Mouse (Mus musculus): ENCODE results near the gene Pla2g15. TPM values are rescaled to one million over a fixed set of nuclear protein-coding genes. Genes with fewer than 3 reads are reported as not detected.
"Not testable (repeated sequence)": the region's sequence is repeated elsewhere in the genome, so short reads cannot be mapped to it uniquely, and the experiment has no call there.

Pla2g15 gene
- polyA plus RNA-seq, 1 experiment = 13.1 TPM

DNA sequence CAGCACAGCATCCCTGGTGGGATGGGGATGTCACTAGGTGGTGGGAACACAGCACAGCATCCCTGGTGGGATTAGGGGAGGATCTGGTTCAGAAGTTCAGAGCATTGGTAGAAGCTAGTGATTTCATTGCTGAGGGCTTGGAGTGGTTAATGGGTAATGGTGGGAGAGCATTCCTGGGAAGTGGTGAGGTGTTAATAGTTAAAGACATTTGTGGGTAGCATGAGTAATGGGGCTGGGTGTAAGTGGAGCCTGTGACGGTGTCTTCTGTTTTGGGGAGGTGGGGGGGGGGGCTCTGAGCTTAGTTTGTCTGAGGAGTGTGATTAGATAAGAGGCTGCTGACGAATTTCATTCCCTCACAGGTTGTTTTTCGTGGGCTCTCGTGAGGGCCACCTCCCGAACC, 43.9 kb downstream of the Pla2g15 start:
- H3K4me1 ChIP-seq (ENCODE audit: control insufficient read depth, insufficient read depth, low read length) = no peaks in the 10 kb centered on the region
- no peak overlapping the region for H3K4me3 ChIP-seq (replicated peaks; ENCODE audit: insufficient read depth, low read depth, low read length)
- DNase-seq = no peak
- TF ChIP-seq POLR2A (IDR thresholded peaks at IDR 0.05; ENCODE audit: borderline replicate concordance, insufficient read depth, low read length) (no peak), CTCF (IDR thresholded peaks at IDR 0.05; ENCODE audit: borderline replicate concordance, insufficient read depth, low read depth, low read length) (no peak)
- no peaks in the 10 kb centered on the region for H3K27me3 ChIP-seq (ENCODE audit: control insufficient read depth, insufficient read depth, low read length)
- 90% methylated on average over 5 of the region's 5 CpGs for WGBS
- no peak overlapping the region for H3K27ac ChIP-seq (ENCODE audit: insufficient read depth, low read length)

- Histone ChIP-seq H3K27ac (ENCODE audit: insufficient read depth, low read length) (no peak overlapping the region), H3K4me3 (replicated peaks; ENCODE audit: insufficient read depth, low read depth, low read length) (no peak overlapping the region), H3K27me3 (ENCODE audit: control insufficient read depth, insufficient read depth, low read length) (no peaks in the 10 kb centered on the region), H3K4me1 (ENCODE audit: control insufficient read depth, insufficient read depth, low read length) (no peaks in the 10 kb centered on the region)
- no peak for DNase-seq
- TF ChIP-seq CTCF (IDR thresholded peaks at IDR 0.05; ENCODE audit: borderline replicate concordance, insufficient read depth, low read depth, low read length) (peak; percentile 42; the same call in 1 of the 2 replicates), POLR2A (IDR thresholded peaks at IDR 0.05; ENCODE audit: borderline replicate concordance, insufficient read depth, low read length) (no peak)
- WGBS = 13% methylated on average over 1 of the region's 1 CpGs
These were observed 48.5 kb downstream of the Pla2g15 start for GRCm38 (mm10) chr8:106198741-106199140.

DNA sequence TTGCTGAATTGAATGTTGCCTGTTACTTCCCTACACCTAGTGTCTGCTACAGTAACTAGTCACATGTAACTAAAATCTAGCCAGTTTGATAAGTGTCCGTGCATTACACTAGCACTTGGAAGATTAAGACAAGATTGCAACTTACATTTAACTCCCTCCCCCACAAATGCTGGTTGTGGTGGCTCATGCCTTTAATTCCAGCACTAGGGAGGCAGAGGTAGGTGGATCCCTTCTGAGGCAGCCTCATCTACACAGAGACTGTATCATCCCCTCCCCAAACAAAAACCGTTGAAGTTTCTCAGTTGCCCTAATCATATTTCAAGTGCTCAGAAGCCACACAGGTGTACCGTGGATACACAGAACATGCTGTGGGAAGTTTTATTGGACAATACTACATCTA, 49.4 kb downstream of the Pla2g15 start:
- H3K4me1 ChIP-seq (ENCODE audit: control insufficient read depth, insufficient read depth, low read length); H3K4me3 ChIP-seq (replicated peaks; ENCODE audit: insufficient read depth, low read depth, low read length); DNase-seq; H3K27me3 ChIP-seq (ENCODE audit: control insufficient read depth, insufficient read depth, low read length); H3K27ac ChIP-seq (ENCODE audit: insufficient read depth, low read length): not testable (repeated sequence)
- WGBS = 87% methylated on average over 3 of the region's 3 CpGs

- Histone ChIP-seq H3K27ac (ENCODE audit: insufficient read depth, low read length) (peak overlapping the region; percentile 49), H3K4me1 (ENCODE audit: control insufficient read depth, insufficient read depth, low read length) (no peaks in the 10 kb centered on the region), H3K4me3 (replicated peaks; ENCODE audit: insufficient read depth, low read depth, low read length) (peak overlapping the region; percentile 68), H3K27me3 (ENCODE audit: control insufficient read depth, insufficient read depth, low read length) (no peaks in the 10 kb centered on the region)
- whole genome bisulfite sequencing = under 1% methylated on average over 35 of the region's 35 CpGs
- no peak for TF ChIP-seq POLR2A (IDR thresholded peaks at IDR 0.05; ENCODE audit: borderline replicate concordance, insufficient read depth, low read length)
- TF ChIP-seq CTCF (IDR thresholded peaks at IDR 0.05; ENCODE audit: borderline replicate concordance, insufficient read depth, low read depth, low read length) = no peak
- peak in 1 of 2 experiments; percentile 51 for DNase-seq
These were observed 60.0 kb downstream of the Pla2g15 start for GRCm38 (mm10) chr8:106210035-106210731.

DNA sequence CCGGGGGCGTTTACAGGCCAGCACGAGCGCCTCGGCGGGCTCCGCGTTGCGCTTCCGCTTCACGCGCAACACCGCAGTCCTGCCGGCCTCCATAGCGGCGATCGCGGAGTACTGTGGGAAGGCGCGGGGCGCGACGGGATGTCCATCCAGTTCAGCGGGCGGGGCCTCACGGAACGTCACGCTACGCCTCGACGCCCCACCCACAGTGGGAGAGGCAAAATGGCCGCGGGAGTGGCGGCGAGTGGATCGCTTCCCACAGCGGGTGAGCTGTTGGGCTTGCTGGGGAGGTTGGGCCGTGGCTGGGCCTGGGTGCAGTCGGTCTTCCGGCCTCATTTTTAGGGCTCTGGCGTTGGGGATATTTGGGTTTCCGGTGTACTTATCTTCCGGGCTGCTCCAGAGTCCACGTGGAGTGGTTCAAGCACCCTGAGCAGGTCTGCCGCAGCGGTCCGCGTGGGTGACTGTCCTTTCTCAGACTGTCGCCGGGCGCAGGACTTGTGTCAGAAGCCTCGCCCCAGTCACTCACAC, 60.7 kb downstream of the Pla2g15 start, which contains the start of the genes Slc7a6os and Prmt7:
Gene Slc7a6os, minus strand, starts transcription at position 115 of the 525 bp plus-strand sequence.
Gene Prmt7, plus strand, starts transcription at position 116 of the 525 bp plus-strand sequence.
- Histone ChIP-seq H3K4me1 (ENCODE audit: control insufficient read depth, insufficient read depth, low read length) (no peaks in the 10 kb centered on the region), H3K4me3 (replicated peaks; ENCODE audit: insufficient read depth, low read depth, low read length) (peak within 1 kb of the TSS; percentile 68), H3K27ac (ENCODE audit: insufficient read depth, low read length) (peak within 1 kb of the TSS; percentile 49), H3K27me3 (ENCODE audit: control insufficient read depth, insufficient read depth, low read length) (no peaks in the 10 kb centered on the region)
- peak; percentile 96 to 98 for DNase-seq
- TF ChIP-seq POLR2A (IDR thresholded peaks at IDR 0.05; ENCODE audit: borderline replicate concordance, insufficient read depth, low read length) (peak; percentile 91), CTCF (IDR thresholded peaks at IDR 0.05; ENCODE audit: borderline replicate concordance, insufficient read depth, low read depth, low read length) (no peak)
- WGBS = under 1% methylated on average over 52 of the region's 52 CpGs

DNA sequence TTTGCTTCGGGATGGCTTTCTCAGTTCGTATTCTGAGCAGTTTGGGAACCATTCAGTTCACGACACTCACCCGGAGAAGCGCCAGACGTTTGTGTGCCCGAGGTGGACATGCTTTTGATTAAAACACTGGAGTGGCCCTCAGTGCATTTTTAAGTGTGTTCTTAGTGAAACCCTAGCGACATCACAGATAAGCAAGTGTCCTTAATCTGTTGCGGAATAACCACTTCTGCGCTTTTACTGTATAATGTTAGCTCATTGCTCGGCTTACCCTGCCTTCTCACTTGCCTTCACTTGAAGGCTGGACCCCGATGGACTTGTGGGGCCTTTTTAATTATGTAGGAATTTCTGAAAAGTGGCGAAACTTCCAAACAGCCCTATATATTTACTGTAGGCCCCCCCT, 61.2 kb downstream of the Pla2g15 start:
- Histone ChIP-seq H3K27me3 (ENCODE audit: control insufficient read depth, insufficient read depth, low read length) (no peaks in the 10 kb centered on the region), H3K4me1 (ENCODE audit: control insufficient read depth, insufficient read depth, low read length) (no peaks in the 10 kb centered on the region), H3K27ac (ENCODE audit: insufficient read depth, low read length) (no peak overlapping the region), H3K4me3 (replicated peaks; ENCODE audit: insufficient read depth, low read depth, low read length) (peak overlapping the region; percentile 68)
- no peak for TF ChIP-seq POLR2A (IDR thresholded peaks at IDR 0.05; ENCODE audit: borderline replicate concordance, insufficient read depth, low read length)
- DNase-seq = no peak
- WGBS = under 1% methylated on average over 13 of the region's 13 CpGs

DNA sequence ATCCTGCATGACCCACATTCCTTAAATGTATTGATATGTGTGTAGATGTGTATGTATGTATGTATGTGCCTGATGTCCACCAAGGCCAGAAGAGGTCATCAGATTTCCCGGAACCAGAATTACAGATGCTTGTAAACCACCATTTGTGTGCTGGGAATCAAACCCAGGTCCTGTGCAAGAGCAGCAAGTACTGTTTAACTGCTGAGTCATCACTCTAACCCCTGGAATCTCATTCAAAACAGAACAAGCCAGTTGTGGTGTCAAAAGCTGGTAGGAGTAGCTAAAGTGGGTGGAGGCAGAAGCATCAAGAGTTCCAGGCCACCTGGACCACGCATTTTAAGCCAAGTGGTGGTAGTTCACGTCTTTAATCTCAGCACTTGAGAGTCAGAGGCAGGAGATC, 63.8 kb downstream of the Pla2g15 start:
- no peak for TF ChIP-seq CTCF (IDR thresholded peaks at IDR 0.05; ENCODE audit: borderline replicate concordance, insufficient read depth, low read depth, low read length)
- TF ChIP-seq POLR2A (IDR thresholded peaks at IDR 0.05; ENCODE audit: borderline replicate concordance, insufficient read depth, low read length) = no peak
- 95% methylated on average over 3 of the region's 3 CpGs for WGBS
- Histone ChIP-seq H3K4me1 (ENCODE audit: control insufficient read depth, insufficient read depth, low read length) (no peaks in the 10 kb centered on the region), H3K27me3 (ENCODE audit: control insufficient read depth, insufficient read depth, low read length) (no peaks in the 10 kb centered on the region), H3K27ac (ENCODE audit: insufficient read depth, low read length) (no peak overlapping the region), H3K4me3 (replicated peaks; ENCODE audit: insufficient read depth, low read depth, low read length) (no peak overlapping the region)
- no peak for DNase-seq

Other genes starting within 250 kb of the Pla2g15 start
- gene Pskh1, start 250.0 kb upstream of the Pla2g15 start, polyA plus RNA-seq (2012; rRNA removed) = 13.6 and 14.1 TPM in 2 replicates
- gene Ctrl, start 216.5 kb upstream of the Pla2g15 start, polyA plus RNA-seq (2012; rRNA removed) = 2.6 and 3.4 TPM in 2 replicates
- 84.3 and 89.4 TPM in 2 replicates for gene Psmb10, start 212.0 kb upstream of the Pla2g15 start, polyA plus RNA-seq (2012; rRNA removed)
- gene Lcat, start 207.0 kb upstream of the Pla2g15 start, polyA plus RNA-seq (2012; rRNA removed) = 106 and 110 TPM in 2 replicates
- gene Slc12a4, start 184.3 kb upstream of the Pla2g15 start, polyA plus RNA-seq (2012; rRNA removed) = 34.9 and 36.1 TPM in 2 replicates
- not detected in 2 replicates for gene Dpep3, start 171.0 kb upstream of the Pla2g15 start, polyA plus RNA-seq (2012; rRNA removed)
- gene Dus2, start 159.1 kb upstream of the Pla2g15 start, polyA plus RNA-seq (2012; rRNA removed) = 34.1 and 35.7 TPM in 2 replicates
- gene Dpep2nb, start 144.4 kb upstream of the Pla2g15 start, polyA plus RNA-seq (2012; rRNA removed) = 0.13 TPM in 1 of 2 replicates, not detected in the other
- gene Ddx28, start 138.5 kb upstream of the Pla2g15 start, polyA plus RNA-seq (2012; rRNA removed) = 15.2 and 16.0 TPM in 2 replicates
- 11.1 and 11.6 TPM in 2 replicates for gene Nfatc3, start 91.6 kb upstream of the Pla2g15 start, polyA plus RNA-seq (2012; rRNA removed)
- 0.05 and 0.10 TPM in 2 replicates for gene Esrp2, start 13.4 kb upstream of the Pla2g15 start, polyA plus RNA-seq (2012; rRNA removed)
- gene Slc7a6, start 18.5 kb downstream of the Pla2g15 start, polyA plus RNA-seq (2012; rRNA removed) = 25.4 and 25.8 TPM in 2 replicates
- gene Slc7a6os, start 60.5 kb downstream of the Pla2g15 start, polyA plus RNA-seq (2012; rRNA removed) = 31.6 and 33.7 TPM in 2 replicates
- 36.0 and 36.1 TPM in 2 replicates for gene Prmt7, start 60.5 kb downstream of the Pla2g15 start, polyA plus RNA-seq (2012; rRNA removed)
- 8.7 and 9.2 TPM in 2 replicates for gene Smpd3, start 187.6 kb downstream of the Pla2g15 start, polyA plus RNA-seq (2012; rRNA removed)

Measured in cerebellum, adult 2 months (tissue).